Mouse (Mus musculus) heart, postnatal 0 days (tissue): ENCODE results near the gene N4bp2. TPM values are rescaled to one million over a fixed set of nuclear protein-coding genes. Genes with fewer than 3 reads are reported as not detected.

Experiments
- ATAC-seq: fragments of 200-750 bp; cut with Nextera tagmentation; 2 replicates; pipeline ENCODE4 v1.8.0; 2017; ENCODE audit warnings: low read depth, moderate number of reproducible peaks, moderate library complexity; ENCODE audit not compliant: insufficient read depth
- DNase-seq: peaks from one replicate; pipeline ENCODE4 v3.0.0-alpha.2; 2016; ENCODE audit warnings: low spot score
- H3K27ac ChIP-seq: fragments of 300-500 bp; sonication (generic); 2 replicates; pipeline ENCODE4 v1.5.1; 2014; ENCODE audit warnings: low read depth, mild to moderate bottlenecking
- H3K27me3 ChIP-seq: fragments of 300-500 bp; sonication (generic); 2 replicates; pipeline ENCODE4 v1.6.1; 2014; ENCODE audit warnings: low read length, mixed read lengths; ENCODE audit not compliant: control insufficient read depth, insufficient read depth
- H3K36me3 ChIP-seq: fragments of 300-500 bp; sonication (generic); replicated peaks from 2 replicates; pipeline ENCODE4 v1.6.1; 2014; ENCODE audit warnings: low read length, mixed read lengths; ENCODE audit not compliant: control insufficient read depth, insufficient read depth
- H3K4me1 ChIP-seq: fragments of 300-500 bp; sonication (generic); 2 replicates; pipeline ENCODE4 v1.6.1; 2014; ENCODE audit warnings: antibody characterized with exemption; ENCODE audit not compliant: control insufficient read depth, insufficient read depth
- H3K4me2 ChIP-seq: fragments of 300-500 bp; sonication (generic); 2 replicates; pipeline ENCODE4 v1.6.1; 2014; ENCODE audit warnings: low read depth, mild to moderate bottlenecking, low read length, moderate library complexity
- H3K4me3 ChIP-seq: fragments of 300-500 bp; sonication (generic); 2 replicates; pipeline ENCODE4 v1.5.1; 2014; ENCODE audit warnings: low read depth, low read length
- H3K9ac ChIP-seq: fragments of 300-500 bp; sonication (generic); replicated peaks from 2 replicates; pipeline ENCODE4 v1.6.1; 2014; ENCODE audit warnings: low read depth, low read length, mixed read lengths
- H3K9me3 ChIP-seq: fragments of 300-500 bp; sonication (generic); replicated peaks from 2 replicates; pipeline ENCODE4 v1.6.1; 2016; ENCODE audit warnings: low read length; ENCODE audit not compliant: control insufficient read depth
- CTCF ChIP-seq: IDR thresholded peaks from 2 replicates; pipeline ENCODE4 v1.5.1; 2016; ENCODE audit warnings: antibody characterized with exemption, control low read depth, low read depth
- EP300 ChIP-seq: IDR thresholded peaks from 2 replicates; pipeline ENCODE4 v1.6.1; 2016; ENCODE audit warnings: antibody characterized with exemption, low read depth
- WGBS: fragments of 180-500 bp; shearing (Covaris S2); extraction: QIAGEN DNeasy Blood & Tissue Kit; methylation state at CpG from one replicate; pipeline ENCODE4 v1.1.7; 2014; 5-methylcytosine and 5-hydroxymethylcytosine counted together
- polyA plus RNA-seq: library from polyadenylated mRNA; unstranded; fragments of >200 nt; fragmentation: Nextera tagmentation; extraction: Ambion mirVana; gene quantifications from 2 replicates; pipeline ENCODE4 v1.2.1, GENCODE M21; 2015
- total RNA-seq: library from RNA; depleted of rRNA; stranded (reverse); fragments of >200 nt; gene quantifications from 2 replicates; pipeline ENCODE4 v1.2.3, GENCODE M21; 2014; ENCODE audit warnings: low replicate concordance; rRNA removed

Gene N4bp2
- total and polyA plus RNA-seq, 2 experiments from 2014 or later, result 8.0 to 18.6 TPM

- Histone ChIP-seq H3K36me3 (no peaks in the 10 kb centered on the region), H3K27me3 (no peaks in the 10 kb centered on the region), H3K9me3 (no peaks in the 10 kb centered on the region), H3K27ac (no peak overlapping the region), H3K4me2 (no peak overlapping the region), H3K4me1 (peaks cover 5% of the 10 kb centered on the region), H3K9ac (no peak overlapping the region), H3K4me3 (no peak overlapping the region)
- no peak for ATAC-seq
- no peak for DNase-seq
- no peak for TF ChIP-seq CTCF
- WGBS, result 87% methylated on average over 13 of the region's 13 CpGs
Measured at GRCm38 (mm10) chr5:65871276-65871875, 108.1 kb downstream of the N4bp2 start.

GRCm38 (mm10) chr5:65873212-65873611 is 109.9 kb downstream of the N4bp2 start:
- TF ChIP-seq CTCF (no peak), EP300 (no peak)
- H3K4me2 ChIP-seq, result no peak overlapping the region
- no peak for ATAC-seq
- no peaks in the 10 kb centered on the region for H3K9me3 ChIP-seq
- H3K27me3 ChIP-seq, result no peaks in the 10 kb centered on the region
- no peak overlapping the region for H3K27ac ChIP-seq
- H3K4me1 ChIP-seq, result peaks cover 5% of the 10 kb centered on the region
- no peak for DNase-seq
- H3K4me3 ChIP-seq, result no peak overlapping the region
- H3K36me3 ChIP-seq, result no peaks in the 10 kb centered on the region
- H3K9ac ChIP-seq, result no peak overlapping the region
- 48% methylated on average over 4 of the region's 4 CpGs for WGBS

GRCm38 (mm10) chr5:65875269-65875668 is 111.9 kb downstream of the N4bp2 start:
- H3K27me3 ChIP-seq, result no peaks in the 10 kb centered on the region
- no peaks in the 10 kb centered on the region for H3K4me1 ChIP-seq
- H3K27ac ChIP-seq, result no peak overlapping the region
- H3K4me2 ChIP-seq, result no peak overlapping the region
- TF ChIP-seq CTCF (no peak), EP300 (no peak)
- no peaks in the 10 kb centered on the region for H3K36me3 ChIP-seq
- no peak overlapping the region for H3K4me3 ChIP-seq
- no peak overlapping the region for H3K9ac ChIP-seq
- ATAC-seq (no peak), DNase-seq (no peak)
- WGBS, result 85% methylated on average over 7 of the region's 7 CpGs
- no peaks in the 10 kb centered on the region for H3K9me3 ChIP-seq

- WGBS, result 35% methylated on average over 3 of the region's 3 CpGs
- H3K9ac ChIP-seq, result no peak overlapping the region
Measured at GRCm38 (mm10) chr5:65878367-65878766, 115.0 kb downstream of the N4bp2 start.

More at GRCm38 (mm10) chr5:65878367-65878766, 115.0 kb downstream of the N4bp2 start:
- TF ChIP-seq CTCF, result no peak
- no peak for TF ChIP-seq EP300
- no peaks in the 10 kb centered on the region for H3K36me3 ChIP-seq
- no peak overlapping the region for H3K4me2 ChIP-seq
- H3K9me3 ChIP-seq, result no peaks in the 10 kb centered on the region
- no peaks in the 10 kb centered on the region for H3K27me3 ChIP-seq
- DNase-seq (no peak), ATAC-seq (no peak)
- no peak overlapping the region for H3K4me3 ChIP-seq
- no peaks in the 10 kb centered on the region for H3K4me1 ChIP-seq
- no peak overlapping the region for H3K27ac ChIP-seq

Other genes starting within 250 kb of the N4bp2 start
- gene Smim14, start 226.3 kb upstream of the N4bp2 start, total RNA-seq, result 122 and 156 TPM in 2 replicates
- gene Smim14, start 226.3 kb upstream of the N4bp2 start, polyA plus RNA-seq, result 190 and 200 TPM in 2 replicates
- 19.5 and 21.2 TPM in 2 replicates for gene Ube2k, start 226.3 kb upstream of the N4bp2 start, total RNA-seq
- gene Ube2k, start 226.3 kb upstream of the N4bp2 start, polyA plus RNA-seq, result 125 and 132 TPM in 2 replicates
- gene Pds5a, start 65.2 kb upstream of the N4bp2 start, total RNA-seq, result 57.9 and 91.3 TPM in 2 replicates
- gene Pds5a, start 65.2 kb upstream of the N4bp2 start, polyA plus RNA-seq, result 13.2 and 15.4 TPM in 2 replicates
- gene Rhoh, start 97.7 kb downstream of the N4bp2 start, total RNA-seq, result 0.34 and 2.8 TPM in 2 replicates
- gene Rhoh, start 97.7 kb downstream of the N4bp2 start, polyA plus RNA-seq, result 0.32 and 0.41 TPM in 2 replicates
- gene Chrna9, start 171.4 kb downstream of the N4bp2 start, total RNA-seq, result 6.9 and 21.2 TPM in 2 replicates
- not detected in 2 replicates for gene Chrna9, start 171.4 kb downstream of the N4bp2 start, polyA plus RNA-seq
- 0.08 TPM in 1 of 2 replicates, not detected in the other for gene 9130230L23Rik, start 240.8 kb downstream of the N4bp2 start, total RNA-seq
- 0.14 and 0.26 TPM in 2 replicates for gene 9130230L23Rik, start 240.8 kb downstream of the N4bp2 start, polyA plus RNA-seq